Mouse (Mus musculus) liver, embryonic 14.5 days (tissue): ENCODE data around the gene Gstm1. TPM values are rescaled to one million over a fixed set of nuclear protein-coding genes. Genes with fewer than 3 reads are reported as not detected.

ENCODE experiments used
- ATAC-seq: fragments of 200-750 bp; cut with Nextera tagmentation; 2 replicates; pipeline ENCODE4 v1.8.0; 2017; ENCODE audit warnings: moderate number of reproducible peaks, mild to moderate bottlenecking, moderate library complexity; ENCODE audit not compliant: insufficient read depth
- DNase-seq, 3 experiments: peaks; one replicate each; pipeline ENCODE4 v3.0.0-alpha.2; 2012 to 2013; ENCODE audit warnings: low read depth in 3 of 3, low spot score in 3 of 3
- H3K27ac ChIP-seq: fragments of 300-500 bp; sonication (generic); 2 replicates; pipeline ENCODE4 v1.5.1; 2014; ENCODE audit warnings: moderate library complexity, mild to moderate bottlenecking, control low read depth, inconsistent platforms
- H3K27me3 ChIP-seq: fragments of 300-500 bp; sonication (generic); 2 replicates; pipeline ENCODE4 v1.6.1; 2014; ENCODE audit warnings: mild to moderate bottlenecking, low read length, moderate library complexity; ENCODE audit not compliant: control insufficient read depth, insufficient read depth
- H3K36me3 ChIP-seq: fragments of 300-500 bp; sonication (generic); replicated peaks from 2 replicates; pipeline ENCODE4 v1.6.1; 2014; ENCODE audit warnings: low read depth; ENCODE audit not compliant: control insufficient read depth, insufficient read depth
- H3K4me1 ChIP-seq, 2 experiments: fragments of 200-500 bp in 1 of 2; fragments of 300-500 bp in 1 of 2; sonication (generic) in 1 of 2; replicated peaks; 2 replicates each; pipeline ENCODE4 v1.6.1; 2012 to 2014; ENCODE audit warnings: antibody characterized with exemption in 1 of 2, inconsistent platforms in 1 of 2, low read length in 1 of 2; ENCODE audit not compliant: control insufficient read depth in 2 of 2, insufficient read depth in 2 of 2
- H3K4me2 ChIP-seq: fragments of 300-500 bp; sonication (generic); 2 replicates; pipeline ENCODE4 v1.6.1; 2014; ENCODE audit warnings: low read depth, mild to moderate bottlenecking, control low read depth, moderate library complexity
- H3K4me3 ChIP-seq, 2 experiments: fragments of 200-500 bp in 1 of 2; fragments of 300-500 bp in 1 of 2; sonication (generic) in 1 of 2; 2 replicates each; pipeline ENCODE4 v1.5.1; 2012 to 2014; ENCODE audit warnings: low read depth in 2 of 2, low read length in 2 of 2, mild to moderate bottlenecking in 2 of 2, control low read depth in 1 of 2, inconsistent platforms in 1 of 2, moderate library complexity in 1 of 2; ENCODE audit not compliant: insufficient read depth in 1 of 2
- H3K9ac ChIP-seq: fragments of 300-500 bp; sonication (generic); replicated peaks from 2 replicates; pipeline ENCODE4 v1.6.1; 2014; ENCODE audit warnings: mild to moderate bottlenecking, control low read depth, moderate library complexity
- H3K9me3 ChIP-seq: fragments of 300-500 bp; sonication (generic); 2 replicates; pipeline ENCODE4 v1.6.1; 2016; ENCODE audit warnings: low read length, mixed read lengths; ENCODE audit not compliant: control insufficient read depth
- CTCF ChIP-seq: IDR thresholded peaks from 2 replicates; pipeline ENCODE4 v1.5.1; 2016; ENCODE audit warnings: antibody characterized with exemption, low read depth, control low read depth
- EP300 ChIP-seq: IDR thresholded peaks from 2 replicates; pipeline ENCODE4 v1.6.1; 2016; ENCODE audit warnings: antibody characterized with exemption, low read depth
- WGBS: fragments of 180-500 bp; shearing (Covaris S2); extraction: QIAGEN DNeasy Blood & Tissue Kit; methylation state at CpG from one replicate; pipeline ENCODE4 v1.1.7; 2014; ENCODE audit not compliant: insufficient replicate concordance; 5-methylcytosine and 5-hydroxymethylcytosine counted together
- polyA plus RNA-seq, 2 experiments: library from polyadenylated mRNA; depleted of rRNA in 1 of 2; stranded (reverse) in 1 of 2; unstranded in 1 of 2; fragments of >200 nt; fragmentation: Nextera tagmentation in 1 of 2; extraction: Ambion mirVana in 1 of 2; gene quantifications; 2 replicates each; pipeline versions ENCODE4 v1.2.1 to v1.2.3; 2012 to 2014

Gstm1 gene
- polyA plus RNA-seq, 2 experiments: 124 to 275 TPM

- no peak within 1 kb of the TSS; the same call in 1 of the 2 replicates for H3K4me2 ChIP-seq
- no peaks in the 10 kb centered on the region for H3K27me3 ChIP-seq
- DNase-seq: no peak
- 49% methylated on average over 13 of the region's 13 CpGs for WGBS
- ATAC-seq: peak; percentile 48
- H3K27ac ChIP-seq: no peak within 1 kb of the TSS
- H3K9me3 ChIP-seq: no peaks in the 10 kb centered on the region
- no peak within 1 kb of the TSS for H3K9ac ChIP-seq
- H3K36me3 ChIP-seq: no peaks in the 10 kb centered on the region
- H3K4me1 ChIP-seq: peaks cover 7 to 22% of the 10 kb centered on the region in 2 experiments
- H3K4me3 ChIP-seq: no peak within 1 kb of the TSS
- TF ChIP-seq EP300: no peak
- TF ChIP-seq CTCF: no peak
Measured at GRCm38 (mm10) chr3:107968724-107969395, 48.9 kb downstream of the Gstm1 start, which contains the start of gene Gstm3. TSS of gene Gstm3 (minus strand) at chr3:107969283.

- ATAC-seq: no peak
- WGBS: 89% methylated on average over 5 of the region's 5 CpGs
- no peak for TF ChIP-seq EP300
- TF ChIP-seq CTCF: no peak
- H3K27me3 ChIP-seq: no peaks in the 10 kb centered on the region
- H3K4me2 ChIP-seq: no peak overlapping the region
- no peak overlapping the region for H3K4me3 ChIP-seq
- DNase-seq: no peak
- peaks cover 7 to 14% of the 10 kb centered on the region in 2 experiments for H3K4me1 ChIP-seq
- no peaks in the 10 kb centered on the region for H3K9me3 ChIP-seq
- no peak overlapping the region for H3K27ac ChIP-seq
- no peaks in the 10 kb centered on the region for H3K36me3 ChIP-seq
- no peak overlapping the region for H3K9ac ChIP-seq
Measured at GRCm38 (mm10) chr3:107966631-107967030, 51.1 kb downstream of the Gstm1 start.

GRCm38 (mm10) chr3:107965592-107965991 is 52.2 kb downstream of the Gstm1 start:
- Histone ChIP-seq H3K27ac (no peak overlapping the region), H3K4me3 (no peak overlapping the region), H3K9ac (no peak overlapping the region), H3K27me3 (no peaks in the 10 kb centered on the region), H3K4me2 (no peak overlapping the region), H3K9me3 (no peaks in the 10 kb centered on the region), H3K36me3 (no peaks in the 10 kb centered on the region), H3K4me1 (peaks cover 7 to 14% of the 10 kb centered on the region in 2 experiments)
- ATAC-seq (no peak), DNase-seq (no peak)
- no peak for TF ChIP-seq CTCF
- no peak for TF ChIP-seq EP300
- WGBS: 56% methylated on average over 1 of the region's 1 CpGs

- H3K36me3 ChIP-seq: no peaks in the 10 kb centered on the region
- H3K4me1 ChIP-seq: peaks cover 7 to 13% of the 10 kb centered on the region in 2 experiments
- DNase-seq (no peak), ATAC-seq (peak; percentile 12; the same call in 1 of the 2 replicates)
- H3K4me3 ChIP-seq: no peak overlapping the region
- H3K27me3 ChIP-seq: no peaks in the 10 kb centered on the region
- no peak overlapping the region; the same call in 1 of the 2 replicates for H3K9ac ChIP-seq
- TF ChIP-seq CTCF (no peak), EP300 (no peak)
- WGBS: 32% methylated on average over 5 of the region's 5 CpGs
- H3K9me3 ChIP-seq: no peaks in the 10 kb centered on the region
- no peak overlapping the region for H3K4me2 ChIP-seq
- H3K27ac ChIP-seq: no peak overlapping the region
Measured at GRCm38 (mm10) chr3:107964656-107965308, 53.0 kb downstream of the Gstm1 start.

GRCm38 (mm10) chr3:107964026-107964425 is 53.7 kb downstream of the Gstm1 start:
- no peak for DNase-seq
- Histone ChIP-seq H3K4me3 (no peak overlapping the region), H3K4me1 (peaks cover 7 to 10% of the 10 kb centered on the region in 2 experiments), H3K9ac (no peak overlapping the region), H3K36me3 (no peaks in the 10 kb centered on the region), H3K9me3 (no peaks in the 10 kb centered on the region), H3K27ac (no peak overlapping the region), H3K4me2 (no peak overlapping the region), H3K27me3 (no peaks in the 10 kb centered on the region)
- ATAC-seq: no peak
- TF ChIP-seq CTCF: no peak
- no peak for TF ChIP-seq EP300
- whole genome bisulfite sequencing: 25% methylated on average over 4 of the region's 4 CpGs

Other genes starting within 250 kb of the Gstm1 start
- 0.02 and 0.03 TPM in 2 replicates for gene Eps8l3, start 140.7 kb downstream of the Gstm1 start, polyA plus RNA-seq (2012; rRNA removed)
- 0.20 TPM in 1 of 2 replicates, not detected in the other for gene Eps8l3, start 140.7 kb downstream of the Gstm1 start, polyA plus RNA-seq (2014; fragmentation: Nextera tagmentation; extraction: Ambion mirVana)
- 86.0 and 111 TPM in 2 replicates for gene Gstm5, start 122.2 kb downstream of the Gstm1 start, polyA plus RNA-seq (2012; rRNA removed)
- 183 and 196 TPM in 2 replicates for gene Gstm5, start 122.2 kb downstream of the Gstm1 start, polyA plus RNA-seq (2014; fragmentation: Nextera tagmentation; extraction: Ambion mirVana)
- gene Gstm7, start 86.2 kb downstream of the Gstm1 start, polyA plus RNA-seq (2012; rRNA removed): 13.7 and 15.3 TPM in 2 replicates
- gene Gstm7, start 86.2 kb downstream of the Gstm1 start, polyA plus RNA-seq (2014; fragmentation: Nextera tagmentation; extraction: Ambion mirVana): 16.1 and 18.6 TPM in 2 replicates
- 6.2 and 6.4 TPM in 2 replicates for gene Gstm6, start 74.2 kb downstream of the Gstm1 start, polyA plus RNA-seq (2012; rRNA removed)
- 12.7 and 12.8 TPM in 2 replicates for gene Gstm6, start 74.2 kb downstream of the Gstm1 start, polyA plus RNA-seq (2014; fragmentation: Nextera tagmentation; extraction: Ambion mirVana)
- gene Gstm3, start 48.7 kb downstream of the Gstm1 start, polyA plus RNA-seq (2012; rRNA removed): 4.1 and 4.6 TPM in 2 replicates
- gene Gstm3, start 48.7 kb downstream of the Gstm1 start, polyA plus RNA-seq (2014; fragmentation: Nextera tagmentation; extraction: Ambion mirVana): 11.3 and 11.7 TPM in 2 replicates
- gene Gstm2, start 31.5 kb downstream of the Gstm1 start, polyA plus RNA-seq (2012; rRNA removed): 3.4 and 3.9 TPM in 2 replicates
- gene Gstm2, start 31.5 kb downstream of the Gstm1 start, polyA plus RNA-seq (2014; fragmentation: Nextera tagmentation; extraction: Ambion mirVana): 4.4 and 4.8 TPM in 2 replicates
- gene Gstm4, start 26.9 kb upstream of the Gstm1 start, polyA plus RNA-seq (2012; rRNA removed): 11.7 and 11.9 TPM in 2 replicates
- gene Gstm4, start 26.9 kb upstream of the Gstm1 start, polyA plus RNA-seq (2014; fragmentation: Nextera tagmentation; extraction: Ambion mirVana): 17.3 and 17.7 TPM in 2 replicates
- gene Ampd2, start 68.7 kb upstream of the Gstm1 start, polyA plus RNA-seq (2012; rRNA removed): 40.9 and 49.6 TPM in 2 replicates
- 34.3 and 37.8 TPM in 2 replicates for gene Ampd2, start 68.7 kb upstream of the Gstm1 start, polyA plus RNA-seq (2014; fragmentation: Nextera tagmentation; extraction: Ambion mirVana)
- 0.60 and 1.4 TPM in 2 replicates for gene Gnat2, start 74.8 kb upstream of the Gstm1 start, polyA plus RNA-seq (2012; rRNA removed)
- 1.8 and 2.5 TPM in 2 replicates for gene Gnat2, start 74.8 kb upstream of the Gstm1 start, polyA plus RNA-seq (2014; fragmentation: Nextera tagmentation; extraction: Ambion mirVana)
- 18.4 and 28.7 TPM in 2 replicates for gene Gnai3, start 128.2 kb upstream of the Gstm1 start, polyA plus RNA-seq (2012; rRNA removed)
- 57.4 and 58.0 TPM in 2 replicates for gene Gnai3, start 128.2 kb upstream of the Gstm1 start, polyA plus RNA-seq (2014; fragmentation: Nextera tagmentation; extraction: Ambion mirVana)
- not detected in 2 replicates for gene Gpr61, start 136.9 kb upstream of the Gstm1 start, polyA plus RNA-seq (2012; rRNA removed)
- gene Gpr61, start 136.9 kb upstream of the Gstm1 start, polyA plus RNA-seq (2014; fragmentation: Nextera tagmentation; extraction: Ambion mirVana): 0.04 TPM in 1 of 2 replicates, not detected in the other
- 0.45 and 0.60 TPM in 2 replicates for gene Amigo1, start 168.4 kb upstream of the Gstm1 start, polyA plus RNA-seq (2012; rRNA removed)
- gene Amigo1, start 168.4 kb upstream of the Gstm1 start, polyA plus RNA-seq (2014; fragmentation: Nextera tagmentation; extraction: Ambion mirVana): 0.49 and 0.56 TPM in 2 replicates
- gene Cyb561d1, start 183.2 kb upstream of the Gstm1 start, polyA plus RNA-seq (2012; rRNA removed): 1.4 and 1.5 TPM in 2 replicates
- 1.4 and 1.6 TPM in 2 replicates for gene Cyb561d1, start 183.2 kb upstream of the Gstm1 start, polyA plus RNA-seq (2014; fragmentation: Nextera tagmentation; extraction: Ambion mirVana)
- gene Atxn7l2, start 193.0 kb upstream of the Gstm1 start, polyA plus RNA-seq (2012; rRNA removed): 2.2 TPM in 2 replicates
- gene Atxn7l2, start 193.0 kb upstream of the Gstm1 start, polyA plus RNA-seq (2014; fragmentation: Nextera tagmentation; extraction: Ambion mirVana): 1.7 and 2.0 TPM in 2 replicates
- 0.02 TPM in 2 replicates for gene Sypl2, start 208.7 kb upstream of the Gstm1 start, polyA plus RNA-seq (2012; rRNA removed)
- gene Sypl2, start 208.7 kb upstream of the Gstm1 start, polyA plus RNA-seq (2014; fragmentation: Nextera tagmentation; extraction: Ambion mirVana): not detected in 2 replicates
- gene Psma5, start 239.0 kb upstream of the Gstm1 start, polyA plus RNA-seq (2012; rRNA removed): 70.6 and 93.8 TPM in 2 replicates
- 192 and 201 TPM in 2 replicates for gene Psma5, start 239.0 kb upstream of the Gstm1 start, polyA plus RNA-seq (2014; fragmentation: Nextera tagmentation; extraction: Ambion mirVana)